Mouse (Mus musculus): Measurements from ENCODE around the gene Flt3l.
A peak's percentile ranks its signal among the peaks of the same experiment; 100 is the strongest.
"Not testable (repeated sequence)": the region's sequence is repeated elsewhere in the genome, so short reads cannot be mapped to it uniquely, and the experiment has no call there.

Gene Flt3l

DNA sequence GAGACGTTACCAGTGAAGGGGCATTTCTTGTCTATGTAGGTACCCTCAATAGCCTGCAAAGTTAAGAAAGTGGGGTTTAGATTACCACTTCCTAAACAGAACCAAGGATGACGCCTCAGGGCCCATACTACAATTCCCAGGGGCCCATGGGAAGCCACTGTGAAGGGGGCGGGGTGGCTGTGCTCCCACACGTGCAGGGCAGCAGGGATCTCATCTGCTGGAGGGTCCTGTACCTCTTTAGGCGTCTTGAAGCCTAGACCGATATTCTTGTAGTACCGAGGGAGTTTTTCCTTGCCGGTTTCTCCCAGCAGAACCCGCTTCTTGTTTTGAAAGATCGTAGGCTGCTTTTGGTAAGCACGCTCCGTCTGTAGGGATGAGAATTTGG, 13.1 kb downstream of the Flt3l start:
- peak; percentile 56 to 72 for DNase-seq

DNA sequence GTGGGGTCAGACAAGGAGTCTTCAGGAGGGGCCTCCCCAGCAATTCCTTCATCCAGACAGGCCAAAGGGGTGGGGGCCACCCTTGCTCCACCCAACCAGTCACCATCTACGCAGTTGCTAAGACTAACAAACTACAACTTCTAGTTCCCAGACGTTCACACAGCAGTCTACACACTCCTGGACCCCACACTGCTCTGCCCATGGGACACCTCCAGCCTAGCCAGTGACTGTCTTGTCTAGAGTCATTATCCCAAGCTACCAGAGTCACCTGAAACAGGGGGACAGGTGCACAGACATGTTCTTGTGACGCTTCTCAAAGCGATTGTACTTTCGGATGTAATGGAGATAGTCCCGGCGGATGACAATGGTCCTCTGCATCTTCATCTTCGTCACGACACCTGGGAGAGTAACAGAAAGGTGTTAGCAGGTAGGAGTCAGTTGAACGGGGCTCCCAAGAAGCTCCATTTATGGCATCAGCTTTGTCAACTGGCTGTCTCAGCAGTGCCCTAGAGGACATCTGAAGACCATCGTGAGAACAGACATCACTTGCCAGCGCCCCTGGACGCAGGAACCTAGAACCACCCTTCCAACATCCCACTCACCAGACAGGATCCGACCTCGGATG, 13.6 kb downstream of the Flt3l start:
- no peak for DNase-seq

GRCm38 (mm10) chr7:45121966-45122365, 14.3 kb downstream of the Flt3l start:
- no peak for DNase-seq

- DNase-seq = peak; percentile 55 to 74
Measured at GRCm38 (mm10) chr7:45121404-45121803, 14.8 kb downstream of the Flt3l start.

DNA sequence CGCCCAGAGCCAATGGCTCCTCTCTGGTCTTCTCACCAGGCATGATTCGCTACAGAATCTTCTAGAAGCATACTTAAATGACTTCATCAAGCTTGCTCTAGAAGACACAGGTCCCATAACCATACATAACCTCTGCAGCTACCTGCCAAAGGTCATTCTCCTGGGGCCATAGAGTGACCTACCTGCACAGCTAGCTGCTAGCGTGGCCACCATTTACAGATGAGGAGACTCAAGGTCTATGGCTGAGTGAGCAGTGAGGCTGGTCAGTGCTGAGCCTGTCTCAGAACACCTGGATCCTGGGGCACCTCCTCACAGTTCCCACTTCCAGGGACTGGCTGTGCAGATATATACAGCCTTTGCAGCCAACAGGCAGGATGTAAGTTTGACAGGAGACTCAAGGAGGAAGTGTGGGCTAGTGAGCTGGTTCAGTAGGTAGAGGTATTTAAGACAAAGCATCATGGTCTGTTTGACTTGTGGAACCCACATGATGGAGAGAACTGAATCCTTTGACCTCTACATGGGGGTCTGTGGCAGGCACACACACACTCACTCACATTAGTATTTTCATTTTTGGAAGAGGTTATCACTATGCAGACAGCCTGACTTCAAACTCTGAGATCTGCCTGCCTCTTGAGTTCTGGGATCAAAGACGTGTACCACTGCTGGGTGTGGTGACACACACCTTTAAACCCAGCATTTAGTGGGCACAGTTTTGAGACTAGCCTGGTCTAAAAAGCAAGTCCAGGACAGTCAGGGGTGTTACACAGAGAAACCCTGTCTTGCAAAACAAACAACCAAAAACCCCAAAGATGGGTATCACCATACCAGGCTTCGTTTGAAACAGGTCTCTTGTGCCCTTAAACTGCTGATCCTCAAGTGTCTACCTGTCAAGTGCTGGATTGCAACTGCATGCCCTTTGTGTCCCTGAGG, 16.2 kb downstream of the Flt3l start:
- no peak for DNase-seq

DNA sequence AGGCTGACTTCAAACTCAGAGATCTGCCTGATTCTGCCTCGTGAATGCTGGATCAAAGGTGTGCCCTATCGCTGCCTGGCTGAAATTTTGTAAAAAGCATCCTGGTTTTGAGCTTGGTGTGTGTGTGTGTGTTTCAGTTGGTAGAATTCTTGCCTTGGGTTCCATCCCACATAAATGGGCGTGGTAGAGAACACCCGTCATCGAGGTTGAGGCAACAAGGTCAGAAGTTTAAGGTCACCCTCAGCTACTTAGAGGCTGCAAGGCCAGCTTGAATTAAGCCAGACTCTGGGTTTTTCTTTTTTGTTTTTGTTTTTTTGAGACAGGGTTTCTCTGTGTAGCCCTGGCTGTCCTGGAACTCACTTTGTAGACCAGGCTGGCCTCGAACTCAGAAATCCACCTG, 17.9 kb downstream of the Flt3l start:
- no peak for DNase-seq

- DNase-seq = no peak
Measured at GRCm38 (mm10) chr7:45117566-45117965, 18.7 kb downstream of the Flt3l start.

DNA sequence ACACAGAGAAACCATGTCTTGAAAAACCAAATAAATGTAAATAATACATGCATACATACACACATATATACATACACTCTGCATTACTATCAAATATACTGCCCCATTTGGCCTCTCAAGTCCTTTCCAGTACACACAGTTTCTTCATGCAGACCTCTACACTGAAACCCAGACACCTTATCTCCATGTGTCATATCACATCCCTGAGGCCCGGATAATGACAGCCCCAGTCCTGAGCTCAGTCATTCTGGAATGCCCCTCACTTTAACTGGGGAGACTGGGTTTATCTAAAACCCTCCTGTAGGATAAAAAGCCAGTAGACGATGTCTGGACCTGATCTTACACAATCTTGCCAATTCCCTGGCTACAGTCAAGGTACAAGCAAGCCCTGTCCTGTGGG, 22.8 kb downstream of the Flt3l start:
- no peak for DNase-seq

- DNase-seq = no peak
Measured at GRCm38 (mm10) chr7:45112529-45112928, 23.7 kb downstream of the Flt3l start.

GRCm38 (mm10) chr7:45111940-45112339, 24.3 kb downstream of the Flt3l start:
- no peak for DNase-seq

- not testable (repeated sequence) for DNase-seq
Measured at GRCm38 (mm10) chr7:45110089-45110488, 26.1 kb downstream of the Flt3l start.

DNA sequence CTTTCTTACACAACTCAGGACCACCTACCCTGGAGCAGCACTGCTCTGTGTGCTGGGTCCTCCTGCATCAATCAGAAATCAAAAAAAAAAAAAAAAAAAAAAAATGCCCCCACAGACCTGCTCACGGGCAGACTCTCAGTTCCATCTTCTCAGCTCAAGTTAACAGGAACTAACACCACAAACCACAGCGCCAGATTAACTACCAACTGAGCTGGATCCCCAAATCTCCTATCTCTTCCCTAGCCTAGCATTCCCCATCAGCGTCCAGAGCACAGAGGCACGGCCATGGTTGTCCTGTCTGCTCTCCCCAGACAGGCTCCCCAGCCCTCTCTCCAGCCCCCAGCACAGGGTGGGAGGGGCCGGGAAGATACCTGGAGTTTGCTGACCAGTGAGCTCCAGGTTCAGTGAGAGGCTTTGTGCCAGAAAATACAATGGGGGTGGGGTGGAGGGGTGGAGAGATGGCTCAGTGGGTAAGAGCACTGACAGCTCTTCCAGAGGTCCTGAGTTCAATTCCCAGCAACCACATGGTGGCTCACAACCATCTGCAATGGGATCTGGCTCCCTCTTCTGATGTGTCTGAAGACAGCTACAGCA, 29.1 kb downstream of the Flt3l start:
- DNase-seq = no peak

- no peak for DNase-seq
Measured at GRCm38 (mm10) chr7:45106441-45106840, 29.8 kb downstream of the Flt3l start.

DNA sequence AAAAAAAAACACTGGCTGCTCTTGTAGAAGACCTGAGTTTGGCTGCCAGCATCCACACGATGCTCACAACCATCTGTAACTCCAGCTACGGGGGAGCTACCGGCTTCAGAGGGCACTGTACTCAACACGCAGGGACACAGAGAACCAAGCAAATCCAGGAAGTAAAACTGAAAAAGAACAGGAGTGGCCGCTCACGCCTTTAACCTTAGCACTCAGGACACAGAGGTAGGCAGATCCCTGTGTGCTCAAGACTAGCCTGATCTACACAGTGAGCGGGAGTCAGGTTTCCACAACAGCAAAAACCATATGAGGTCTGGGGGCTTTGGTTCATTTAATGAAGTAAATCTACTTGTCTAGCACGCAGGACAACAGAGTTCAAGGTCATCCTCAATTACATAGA, 30.7 kb downstream of the Flt3l start:
- no peak for DNase-seq

DNA sequence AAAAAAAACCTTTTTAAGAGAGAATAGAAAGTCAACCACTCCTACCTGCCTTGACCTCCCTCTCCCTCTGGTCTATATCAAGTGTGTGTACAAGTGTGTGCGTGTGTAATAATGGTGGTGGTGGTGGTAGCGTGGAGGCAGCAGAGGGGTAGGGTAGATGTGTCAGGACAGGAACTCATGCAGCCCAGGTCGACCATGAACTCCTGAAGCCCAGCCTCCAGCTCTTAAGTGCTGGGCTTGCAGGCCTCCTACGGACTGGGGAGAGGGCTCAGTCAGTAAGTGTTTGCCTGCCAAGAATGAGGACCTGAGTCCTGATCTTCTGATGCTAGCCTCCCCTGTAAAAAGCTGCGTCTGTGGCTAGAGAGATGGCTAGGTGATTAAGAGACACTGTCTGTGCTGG, 31.3 kb downstream of the Flt3l start:
- DNase-seq = no peak

GRCm38 (mm10) chr7:45103652-45104180, 32.5 kb downstream of the Flt3l start, which contains the start of gene Fcgrt:
Gene Fcgrt (minus strand): TSS chr7:45103851.
- DNase-seq = peak; percentile 89 to 94

GRCm38 (mm10) chr7:45102940-45103585, 33.2 kb downstream of the Flt3l start:
- DNase-seq = peak; percentile 53 to 70

DNA sequence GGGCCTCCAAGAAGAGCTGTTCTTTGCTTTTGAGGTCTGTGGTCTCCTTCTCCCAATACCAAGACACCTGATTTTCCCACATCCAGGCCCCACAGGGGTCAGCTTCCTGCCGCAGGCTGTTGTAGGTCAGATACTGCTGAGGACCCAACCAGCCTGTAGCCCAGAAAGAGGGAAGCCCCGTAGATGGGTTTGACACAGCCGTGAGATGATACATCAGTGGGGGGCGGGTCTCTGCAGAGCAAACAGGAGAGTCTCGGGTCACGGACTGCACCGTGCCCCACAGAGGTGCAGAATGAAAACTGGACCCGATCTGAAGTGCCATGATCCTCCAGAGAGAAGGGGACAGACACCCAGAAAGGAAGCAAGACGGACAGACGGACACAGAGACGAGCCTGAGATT, 33.8 kb downstream of the Flt3l start:
- DNase-seq = no peak

GRCm38 (mm10) chr7:45100046-45100445, 36.2 kb downstream of the Flt3l start:
- no peak for DNase-seq

- peak in 1 of 2 experiments; percentile 49 for DNase-seq
Measured at GRCm38 (mm10) chr7:45098541-45099240, 37.5 kb downstream of the Flt3l start.

DNA sequence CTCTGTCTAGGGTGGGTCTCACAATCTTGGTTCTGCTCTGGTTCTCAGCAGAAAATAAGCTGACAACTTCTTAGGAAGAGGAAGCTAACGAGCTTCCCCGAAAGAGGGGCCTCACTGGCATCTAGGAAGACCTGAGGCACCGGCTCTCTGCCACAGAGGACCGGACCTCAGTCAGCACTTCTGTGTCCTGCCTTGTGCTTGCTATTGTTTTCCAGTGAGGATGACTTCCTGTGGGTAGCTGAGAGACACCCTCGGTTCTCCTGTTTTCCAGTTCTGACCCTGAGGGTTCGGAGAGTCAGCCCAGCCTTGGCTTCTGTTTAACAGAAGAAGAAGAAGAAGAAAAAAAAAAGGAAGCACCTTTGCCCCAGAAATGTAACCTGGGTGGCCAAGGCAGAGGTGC, 38.8 kb downstream of the Flt3l start:
- DNase-seq = no peak

DNA sequence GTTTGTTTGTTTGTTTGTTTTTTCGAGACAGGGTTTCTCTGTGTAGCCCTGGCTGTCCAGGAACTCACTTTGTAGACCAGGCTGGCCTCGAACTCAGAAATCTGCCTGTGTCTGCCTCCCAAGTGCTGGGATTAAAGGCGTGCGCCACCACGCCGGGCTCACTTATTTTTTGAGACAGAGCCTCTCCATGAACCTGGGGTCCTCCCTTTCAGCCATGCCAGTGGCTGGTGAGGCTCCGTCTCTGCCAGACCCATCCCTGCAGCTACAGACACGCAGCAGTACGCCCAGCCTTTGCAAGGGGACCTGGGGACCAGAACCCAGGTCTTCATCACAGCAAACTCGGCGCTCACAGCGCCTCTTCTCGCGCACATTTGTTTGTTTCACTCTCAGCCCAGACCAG, 40.3 kb downstream of the Flt3l start:
- DNase-seq = not testable (repeated sequence)
